Mouse (Mus musculus): Measurements from ENCODE around the gene Ccer2.

DNA sequence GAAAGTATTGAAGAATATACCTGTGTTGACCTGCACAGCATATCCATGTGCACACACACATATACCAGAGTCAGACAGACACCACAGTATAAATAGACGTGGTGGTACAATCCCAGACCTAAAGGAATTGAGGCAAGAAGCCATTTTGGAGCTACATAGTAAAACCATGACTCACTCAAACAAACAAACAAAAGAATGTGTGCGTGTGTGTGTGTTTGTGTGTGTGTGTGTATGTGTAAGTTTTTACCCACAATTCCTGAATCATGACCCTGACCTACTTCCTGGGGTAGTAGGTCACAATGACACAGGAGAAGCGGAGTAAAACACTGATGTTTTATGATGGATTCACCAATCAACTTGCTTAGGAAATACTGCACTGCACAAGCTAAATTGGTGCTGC, 45.5 kb downstream of the Ccer2 start:
- TF ChIP-seq CTCF (IDR thresholded peaks at IDR 0.05; ENCODE audit: low read depth, low read length) (no peak), POLR2A (IDR thresholded peaks at IDR 0.05; ENCODE audit: insufficient read depth, low read length) (no peak), EP300 (IDR thresholded peaks at IDR 0.05; ENCODE audit: insufficient read depth, low read depth, low read length) (no peak)
